Mouse (Mus musculus) liver, adult (tissue): ENCODE data around the gene Ap3b1.

Source experiments
- GATA4 ChIP-seq: IDR thresholded peaks from 2 replicates; pipeline ENCODE4 v1.6.1; 2014; ENCODE audit warnings: mild to moderate bottlenecking, low read length; ENCODE audit not compliant: insufficient replicate concordance

The Ap3b1 gene

DNA sequence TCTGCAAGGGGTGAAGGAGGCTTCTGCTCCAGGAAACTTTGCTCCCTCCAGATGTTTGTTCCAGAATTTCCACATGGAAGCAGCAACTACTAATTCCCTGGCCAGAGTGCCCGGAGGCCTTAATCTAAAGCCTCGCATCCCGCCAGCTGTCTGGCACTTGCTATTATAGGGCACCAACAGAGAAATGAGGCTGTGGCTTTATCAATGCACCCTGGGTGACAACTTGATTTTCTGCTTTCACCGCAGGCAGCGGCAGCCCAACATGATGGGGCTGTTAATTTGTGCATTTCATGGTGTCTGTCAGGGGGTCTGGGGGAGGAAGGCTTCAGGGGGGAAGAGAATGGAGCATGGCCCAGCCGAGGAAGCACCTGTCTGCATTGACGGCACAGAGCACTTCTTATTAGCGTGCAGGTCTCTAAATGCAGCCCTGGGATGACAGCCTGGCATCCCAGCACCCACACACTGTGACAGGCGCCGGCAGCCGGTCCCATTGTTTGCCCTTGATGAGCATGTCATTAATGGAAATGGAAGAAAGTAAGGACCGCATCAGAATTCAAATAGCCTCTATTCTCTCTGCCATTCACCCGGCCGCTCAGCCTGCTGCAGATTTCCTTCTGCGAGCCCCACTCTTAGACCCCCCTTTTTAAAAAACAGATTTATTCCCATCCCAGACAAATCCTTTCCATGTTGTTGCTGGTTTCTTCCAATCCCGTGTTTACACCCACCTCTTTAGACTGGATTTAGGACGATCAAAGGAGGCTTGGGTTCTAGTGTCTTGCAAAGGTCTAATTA lies 217.0 kb downstream of the Ap3b1 start:
- TF ChIP-seq GATA4: no peak

DNA sequence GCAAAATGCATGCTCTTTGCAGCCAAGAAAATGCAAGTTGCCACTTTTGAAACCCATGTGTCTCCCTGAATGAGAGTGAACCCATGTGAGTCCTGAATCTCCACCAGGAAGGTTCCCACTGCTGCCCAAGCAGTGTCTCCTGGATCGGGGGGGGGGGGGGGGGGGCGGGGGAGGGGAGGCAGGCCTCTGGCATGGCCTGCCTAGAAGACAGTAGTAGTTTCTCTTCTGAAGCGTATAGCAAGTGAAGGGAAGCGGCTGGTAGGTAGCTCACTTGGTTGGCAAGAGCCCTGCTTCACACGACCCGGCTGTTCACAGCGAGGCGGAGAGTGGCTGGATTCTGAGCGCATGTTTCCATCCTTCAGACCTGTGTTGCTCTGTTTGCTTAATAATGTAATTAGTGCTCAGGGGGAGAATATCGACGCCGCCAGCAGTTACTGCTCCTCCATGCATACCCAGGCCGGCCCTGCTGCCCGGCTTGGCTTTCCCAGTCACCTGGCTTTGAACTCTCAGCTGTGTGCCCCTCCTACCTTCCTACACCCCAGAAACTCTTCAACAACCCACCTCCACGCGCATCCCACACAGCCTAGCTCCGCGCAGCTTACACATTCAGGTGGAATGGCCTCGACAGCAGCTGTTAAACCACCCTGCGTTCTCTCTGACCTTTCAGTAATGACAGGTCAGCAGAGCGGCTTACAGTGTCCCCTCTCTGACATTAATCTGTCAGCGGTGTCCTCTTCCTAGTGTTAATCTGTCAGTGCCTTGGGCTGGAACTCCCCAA lies 217.8 kb downstream of the Ap3b1 start:
- no peak for TF ChIP-seq GATA4

DNA sequence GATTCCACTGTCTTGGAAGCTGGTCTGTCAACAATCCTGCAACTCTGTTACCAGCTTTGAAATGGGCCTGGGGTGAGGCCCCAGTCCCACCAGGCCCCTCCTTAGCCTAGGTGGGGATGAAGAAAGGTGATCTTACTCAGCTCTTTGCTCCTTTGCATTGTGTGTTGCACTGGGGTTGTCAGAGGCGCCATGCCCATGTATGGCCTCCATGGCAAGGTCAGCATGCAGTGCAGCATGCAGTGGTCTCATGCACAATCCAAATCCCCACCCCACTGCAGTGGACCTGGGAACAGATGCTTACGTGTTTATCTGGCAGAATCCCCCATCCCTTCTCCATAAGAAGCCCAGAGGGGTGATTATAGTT lies 218.4 kb downstream of the Ap3b1 start:
- TF ChIP-seq GATA4: no peak

DNA sequence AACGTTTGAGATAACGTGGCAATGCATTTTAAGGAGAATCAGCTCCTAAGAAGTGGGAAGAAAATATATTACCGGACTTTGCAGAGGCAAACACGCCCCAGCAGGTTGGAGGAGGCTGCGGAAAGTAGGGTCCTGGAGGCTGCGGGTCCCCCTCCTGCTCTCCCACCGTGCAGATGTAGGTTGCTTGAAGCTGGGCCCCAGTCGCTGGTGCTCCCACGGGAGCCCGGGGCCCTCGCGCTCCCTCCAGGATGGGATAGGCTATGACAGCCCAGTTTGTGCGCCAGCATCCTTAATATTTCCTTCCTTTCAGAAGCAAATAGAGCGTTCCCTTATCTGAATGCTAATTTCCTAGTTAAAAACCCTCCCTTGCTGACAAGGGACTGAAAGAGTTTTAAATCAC lies 236.5 kb downstream of the Ap3b1 start:
- no peak for TF ChIP-seq GATA4

DNA sequence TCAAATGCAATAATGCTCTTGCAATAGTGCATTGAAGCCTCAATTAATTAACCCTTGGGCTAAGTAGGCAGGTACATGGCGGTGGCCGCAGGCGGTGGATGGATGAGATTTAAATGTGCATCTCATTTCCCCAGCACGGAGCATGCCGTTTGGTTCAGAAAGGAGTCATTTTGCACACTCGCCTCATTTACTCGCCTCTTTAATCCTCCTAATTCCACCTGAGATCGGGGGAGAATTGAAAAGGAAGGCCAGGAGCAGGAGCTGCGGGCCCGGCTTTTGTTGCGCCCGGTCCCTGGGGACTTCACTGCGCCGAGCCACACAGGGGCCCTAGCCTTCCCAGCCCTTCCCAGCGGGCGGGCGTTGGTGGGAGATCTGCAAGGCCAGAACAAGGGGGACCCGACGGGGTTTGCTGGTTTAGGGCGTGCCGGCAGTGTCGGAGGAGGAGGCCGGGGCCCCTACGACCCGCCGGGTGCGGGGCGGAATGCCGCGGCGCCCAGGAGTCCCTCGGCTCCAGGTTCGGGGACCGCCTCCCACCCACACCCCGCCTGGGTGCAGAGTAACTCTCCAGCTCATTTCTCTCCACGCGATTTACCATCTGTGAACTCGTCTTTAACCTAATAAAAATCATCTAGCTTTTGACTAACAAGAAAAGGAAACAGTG lies 237.1 kb downstream of the Ap3b1 start:
- TF ChIP-seq GATA4: no peak

DNA sequence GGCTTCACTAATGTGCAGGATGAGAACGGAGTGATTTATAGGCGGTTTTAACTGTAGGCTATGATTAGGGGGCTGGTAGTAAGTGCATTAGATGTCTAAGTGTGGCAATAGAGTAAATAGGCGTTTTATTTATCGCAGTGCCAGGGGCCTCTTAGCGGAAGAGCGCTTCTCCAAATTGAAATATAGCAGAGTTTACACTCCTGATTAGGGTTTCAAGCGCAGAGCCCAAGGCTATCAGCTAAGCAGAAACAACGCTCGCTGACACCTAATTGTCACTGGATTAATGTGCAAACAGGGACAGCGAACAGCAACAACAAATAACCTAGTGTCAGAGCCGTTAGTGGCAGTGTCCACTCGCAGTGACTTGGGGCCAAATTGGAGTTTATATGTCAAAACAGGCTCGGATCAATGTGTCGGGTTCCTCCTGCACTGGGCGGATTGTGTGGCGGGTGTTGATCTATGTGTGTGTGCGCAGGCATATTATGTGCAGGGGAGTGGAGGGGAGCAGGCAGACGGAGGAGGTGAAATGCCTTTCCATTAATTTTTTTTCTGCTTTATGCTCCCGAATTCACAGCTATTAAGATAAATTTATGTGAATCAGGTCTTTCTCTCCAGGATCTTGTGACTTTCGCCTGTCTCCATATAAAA lies 237.8 kb downstream of the Ap3b1 start:
- no peak for TF ChIP-seq GATA4

DNA sequence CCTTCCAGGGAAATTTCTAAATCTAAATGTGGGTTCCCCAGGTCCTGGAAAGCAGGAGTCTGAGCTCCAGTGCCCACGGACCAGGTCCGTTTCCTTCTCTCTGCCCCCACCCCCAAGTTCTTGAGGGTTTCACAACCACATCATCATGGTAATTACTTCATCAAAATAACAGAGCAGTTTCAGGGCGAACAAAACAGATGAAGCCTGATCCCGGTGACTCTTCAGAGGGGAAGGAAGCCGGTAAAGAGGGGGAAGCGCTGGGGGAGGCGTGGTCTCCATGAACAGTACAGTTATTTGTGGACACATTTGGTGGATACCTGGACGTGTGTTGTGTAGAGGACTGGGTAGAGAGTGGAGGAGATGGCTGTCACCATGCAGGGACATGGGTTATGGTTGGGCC lies 241.0 kb downstream of the Ap3b1 start:
- TF ChIP-seq GATA4: no peak

DNA sequence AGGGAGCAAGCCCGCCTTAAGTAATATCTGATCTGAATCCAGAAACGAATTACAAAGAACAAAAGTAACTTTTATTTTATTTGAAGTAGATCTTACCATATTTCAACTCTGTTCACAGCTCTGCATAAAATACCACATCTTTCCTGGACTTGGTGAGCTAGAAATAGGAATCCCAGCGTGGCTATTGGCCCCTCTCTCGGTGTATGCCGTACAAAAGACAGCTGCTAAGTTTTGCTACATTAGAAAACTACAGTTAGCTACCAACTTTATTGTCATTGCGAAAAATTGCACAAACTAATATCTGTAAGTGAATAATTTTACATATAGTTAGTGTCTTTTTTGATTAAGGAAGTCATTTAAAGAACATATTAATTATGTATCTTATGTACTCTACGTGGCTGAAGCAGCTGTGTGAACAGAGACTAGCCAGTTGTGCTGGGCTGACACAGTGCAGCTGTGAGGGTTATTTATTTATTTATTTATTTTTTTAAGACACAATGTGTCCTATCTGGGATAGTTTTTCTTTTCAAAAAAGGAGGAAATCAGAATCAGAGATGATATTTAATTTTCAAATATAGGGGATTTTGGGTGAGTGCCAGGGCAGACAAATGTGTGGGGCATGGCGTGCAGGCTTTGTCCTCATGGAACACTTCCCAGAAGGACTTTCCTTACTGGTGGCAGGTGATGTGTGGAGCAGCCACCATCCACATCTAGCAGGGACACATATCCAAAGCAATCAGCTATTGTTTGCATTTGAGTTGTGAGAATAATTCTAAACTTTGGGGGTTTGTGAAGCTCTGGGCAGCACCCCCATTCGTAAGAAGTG lies 248.5 kb downstream of the Ap3b1 start:
- TF ChIP-seq GATA4: no peak

DNA sequence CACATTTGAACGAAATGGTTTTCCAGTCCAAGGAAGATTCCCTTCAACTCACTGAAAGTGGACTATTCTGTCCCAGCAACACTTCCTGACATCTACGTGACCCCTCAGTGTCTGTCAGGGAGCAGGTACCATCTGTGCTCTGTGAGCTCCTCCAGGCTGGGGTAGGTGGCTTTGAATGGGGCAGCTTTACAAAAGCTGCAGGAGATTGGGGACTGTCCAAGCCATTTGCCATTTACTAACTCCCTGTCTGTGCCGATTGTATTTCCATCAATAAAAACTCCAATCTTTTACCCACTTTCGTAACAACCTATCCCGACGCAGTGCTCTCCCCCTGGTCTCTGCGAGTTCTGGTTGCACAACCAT lies 249.1 kb downstream of the Ap3b1 start:
- TF ChIP-seq GATA4: no peak

DNA sequence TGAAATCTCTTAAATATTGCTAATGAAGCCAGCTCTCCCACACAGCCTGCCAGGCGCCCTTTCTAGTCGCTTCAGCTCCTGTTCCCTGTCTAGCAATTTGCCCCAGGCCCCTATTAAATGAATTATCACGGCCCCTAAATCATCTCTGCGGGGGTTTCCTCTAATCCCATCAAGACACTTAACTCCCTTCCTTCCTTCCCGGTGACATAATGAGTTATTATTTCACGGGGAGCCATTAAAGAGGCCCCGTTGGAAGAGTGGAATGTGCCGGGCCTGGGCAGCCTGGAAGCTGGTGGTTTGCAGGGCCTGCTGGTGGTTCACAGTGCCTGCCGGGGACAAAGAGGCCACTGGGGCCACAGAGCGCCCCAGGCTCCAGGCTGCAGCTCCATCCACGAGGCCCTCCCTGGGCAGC lies 249.7 kb downstream of the Ap3b1 start:
- no peak for TF ChIP-seq GATA4

DNA sequence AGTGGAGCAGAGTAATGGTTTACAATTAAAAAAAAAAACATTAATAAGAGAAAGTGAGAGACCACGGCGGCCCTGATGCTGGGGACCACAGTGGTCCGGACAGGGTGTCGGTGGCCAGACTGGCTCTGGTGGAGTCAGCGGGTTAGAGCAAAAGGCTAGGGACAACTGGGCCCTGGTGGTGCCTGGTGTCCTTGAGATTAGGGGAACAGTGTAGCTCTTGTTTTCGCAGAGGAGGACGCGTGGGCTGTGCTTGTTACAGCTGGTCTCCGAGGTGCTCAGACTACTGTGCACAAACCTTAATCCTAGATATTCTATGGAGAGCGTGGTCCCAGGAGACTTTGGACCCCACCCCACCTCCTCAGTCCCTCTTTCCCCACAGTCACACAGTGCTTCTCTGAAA lies 250.2 kb downstream of the Ap3b1 start:
- no peak for TF ChIP-seq GATA4
